Comparison of ENCODE assay signal across 9 mouse cellular contexts in the genomic region with DNA sequence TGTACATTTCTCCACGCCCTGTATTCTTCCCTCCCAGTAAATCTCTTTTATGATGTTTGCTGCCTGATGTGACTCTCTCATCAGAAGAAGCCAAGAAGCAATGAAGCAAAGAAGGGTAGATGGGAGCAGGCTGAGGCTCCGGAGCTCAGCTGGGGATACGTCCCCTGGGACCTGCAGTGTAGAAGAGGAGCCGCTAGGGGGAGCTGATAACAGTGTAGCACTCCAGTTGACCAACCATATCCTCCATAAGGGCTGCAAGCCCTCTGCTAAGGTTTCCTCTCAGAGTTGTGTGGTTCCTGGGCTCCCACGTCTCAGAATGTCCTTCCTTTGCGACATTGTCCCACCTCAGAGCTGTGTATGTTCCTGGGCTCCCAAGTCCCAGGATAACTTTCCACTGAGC. TPM values are rescaled to one million over a fixed set of nuclear protein-coding genes. Genes with fewer than 3 reads are reported as not detected.
A peak's percentile ranks its signal among the peaks of the same experiment; 100 is the strongest.
DNase-seq lines count a peak whose midpoint lies in the region; ATAC-seq and TF ChIP-seq lines count a peak whose summit lies in the region.
"Had no signal": no experiment of that assay in that cellular context is flagged by ENCODE, and none has a peak within 500 bp of the region (broad histone marks: within the 10 kb centered on the region; RNA-seq: fewer than 3 reads in every experiment).

No protein-coding gene starts in this region.

- H3K4me2 ChIP-seq in hindbrain, postnatal 0 days (ENCODE audit: low read depth, low read length) = no peak overlapping the region
- no peak overlapping the region for H3K4me2 ChIP-seq in hindbrain, embryonic 13.5 days
- H3K4me2 ChIP-seq: midbrain, embryonic 12.5 days had no signal

- no peak for ATAC-seq in hindbrain, postnatal 0 days
- no peak for ATAC-seq in hindbrain, embryonic 13.5 days (ENCODE audit: low FRiP score)

- 40% methylated on average over 6 of the region's 6 CpGs for WGBS in hindbrain, postnatal 0 days
- WGBS in hindbrain, embryonic 13.5 days = 37% methylated on average over 6 of the region's 6 CpGs
- WGBS in thymus, adult 2 months = 33% methylated on average over 6 of the region's 6 CpGs

- peak; percentile 60 for TF ChIP-seq CTCF in hindbrain, postnatal 0 days (IDR thresholded peaks at IDR 0.05; ENCODE audit: low read depth)
- TF ChIP-seq CTCF in brain, embryonic 14.5 days (IDR thresholded peaks at IDR 0.05; ENCODE audit: borderline replicate concordance, extremely low read depth, insufficient read depth, insufficient read length) = peak; percentile 66
- peak; percentile 81; the same call in 1 of the 2 replicates for TF ChIP-seq CTCF in thymus, adult 2 months (IDR thresholded peaks at IDR 0.05; ENCODE audit: borderline replicate concordance, control insufficient read depth, extremely low read depth, insufficient read depth, low read length, poor library complexity)

- H3K27ac ChIP-seq in hindbrain, postnatal 0 days = no peak overlapping the region
- no peak overlapping the region for H3K27ac ChIP-seq in hindbrain, embryonic 13.5 days
- no peak overlapping the region for H3K27ac ChIP-seq in ES-E14 (ENCODE audit: insufficient read depth, low read depth, low read length, poor library complexity, severe bottlenecking)
- H3K27ac ChIP-seq in thymus, adult 2 months (ENCODE audit: control insufficient read depth, insufficient read depth, low read length) = no peak overlapping the region
- H3K27ac ChIP-seq: midbrain, embryonic 12.5 days had no signal

- TF ChIP-seq POLR2A in brain, embryonic 14.5 days (IDR thresholded peaks at IDR 0.05; ENCODE audit: borderline replicate concordance, extremely low read depth, insufficient read depth, insufficient read length, poor library complexity, severe bottlenecking) = no peak
- TF ChIP-seq POLR2A in thymus, adult 2 months (IDR thresholded peaks at IDR 0.05; ENCODE audit: control insufficient read depth, extremely low read depth, insufficient read depth, low read length, poor library complexity) = no peak

- H3K9ac ChIP-seq in hindbrain, postnatal 0 days (replicated peaks; ENCODE audit: low read length) = no peak overlapping the region
- no peak overlapping the region for H3K9ac ChIP-seq in hindbrain, embryonic 13.5 days
- no peak overlapping the region for H3K9ac ChIP-seq in ES-E14 (ENCODE audit: insufficient read depth, low read depth, low read length, poor library complexity, severe bottlenecking)
- H3K9ac ChIP-seq: midbrain, embryonic 12.5 days had no signal

- peak; percentile 50 for DNase-seq in hindbrain, postnatal 0 days (ENCODE audit: low spot score)
- peak; percentile 68 for DNase-seq in ES-E14 (ENCODE audit: low read depth, low spot score)
- peak; percentile 38 for DNase-seq in brain, embryonic 14.5 days (ENCODE audit: low read depth)
- peak; percentile 53 for DNase-seq in gastrocnemius, adult 18-20 months (ENCODE audit: low spot score)
- DNase-seq in layer of hippocampus, adult 9-11 months = peak; percentile 24
- DNase-seq in naive thymus-derived CD4-positive, alpha-beta T cell, adult 2 months (ENCODE audit: low read depth) = peak; percentile 71
- peak; percentile 76 for DNase-seq in thymus, adult 2 months

- no peaks in the 10 kb centered on the region for H3K4me1 ChIP-seq in hindbrain, postnatal 0 days (ENCODE audit: insufficient read depth, low read length)
- no peaks in the 10 kb centered on the region for H3K4me1 ChIP-seq in hindbrain, embryonic 13.5 days (replicated peaks)
- no peaks in the 10 kb centered on the region for H3K4me1 ChIP-seq in ES-E14 (ENCODE audit: control insufficient read depth in 2 of 2, insufficient read depth in 2 of 2, low read length in 2 of 2, poor library complexity in 1 of 2)
- H3K4me1 ChIP-seq in thymus, adult 2 months (replicated peaks; ENCODE audit: control insufficient read depth, insufficient read depth, low read length) = no peaks in the 10 kb centered on the region
- H3K4me1 ChIP-seq: midbrain, embryonic 12.5 days had no signal

- H3K9me3 ChIP-seq in hindbrain, postnatal 0 days (ENCODE audit: low read length) = no peaks in the 10 kb centered on the region
- no peaks in the 10 kb centered on the region; the same call in 1 of the 2 replicates for H3K9me3 ChIP-seq in hindbrain, embryonic 13.5 days
- no peaks in the 10 kb centered on the region for H3K9me3 ChIP-seq in ES-E14 (ENCODE audit: control insufficient read depth, insufficient read depth, low read depth, low read length)
- H3K9me3 ChIP-seq: midbrain, embryonic 12.5 days had no signal

- H3K4me3 ChIP-seq in hindbrain, postnatal 0 days (ENCODE audit: low read length) = no peak overlapping the region
- H3K4me3 ChIP-seq in hindbrain, embryonic 13.5 days = no peak overlapping the region
- no peak overlapping the region for H3K4me3 ChIP-seq in ES-E14 (ENCODE audit: insufficient read depth in 1 of 2, low read depth in 1 of 2, low read length in 2 of 2, poor library complexity in 1 of 2, severe bottlenecking in 1 of 2)
- H3K4me3 ChIP-seq in thymus, adult 2 months (ENCODE audit: control insufficient read depth, insufficient read depth, low read length) = no peak overlapping the region
- H3K4me3 ChIP-seq: midbrain, embryonic 12.5 days had no signal

- no peaks in the 10 kb centered on the region for H3K27me3 ChIP-seq in hindbrain, postnatal 0 days (ENCODE audit: insufficient read depth, low read length)
- H3K27me3 ChIP-seq in hindbrain, embryonic 13.5 days = no peaks in the 10 kb centered on the region
- no peaks in the 10 kb centered on the region for H3K27me3 ChIP-seq in thymus, adult 2 months (ENCODE audit: control insufficient read depth, insufficient read depth, low read length)
- H3K27me3 ChIP-seq: midbrain, embryonic 12.5 days had no signal

- H3K36me3 ChIP-seq in hindbrain, postnatal 0 days (ENCODE audit: insufficient read depth, low read length) = no peaks in the 10 kb centered on the region
- H3K36me3 ChIP-seq in hindbrain, embryonic 13.5 days = no peaks in the 10 kb centered on the region
- no peaks in the 10 kb centered on the region for H3K36me3 ChIP-seq in ES-E14 (ENCODE audit: control insufficient read depth, insufficient read depth, low read length, poor library complexity, severe bottlenecking)
- H3K36me3 ChIP-seq in thymus, adult 2 months (ENCODE audit: control insufficient read depth, insufficient read depth, low read length) = no peaks in the 10 kb centered on the region
- H3K36me3 ChIP-seq: midbrain, embryonic 12.5 days had no signal

- in situ Hi-C loops in ES-E14 (cut with MboI; ENCODE audit: low sequenced_read_pairs in 2 of 2, unreplicated experiment in 2 of 2) = no loop called here

TF ChIP-seq in ES-E14, 5 proteins besides CTCF, POLR2A, EP300 and RAD21:
- TF ChIP-seq MAFK (IDR thresholded peaks at IDR 0.05; ENCODE audit: insufficient read depth, low read depth, low read length) (no peak), ZC3H11A (IDR thresholded peaks at IDR 0.05; ENCODE audit: borderline replicate concordance, low read depth, low read length) (no peak)

RNA-seq across cellular contexts. Expression of gene Ckap4, which starts 45.5 kb away (rescaled TPM):
- 53.1 and 58.7 TPM in 2 replicates for total RNA-seq in hindbrain, postnatal 0 days (2014; rRNA removed)
- 50.9 and 52.1 TPM in 2 replicates for polyA plus RNA-seq in hindbrain, postnatal 0 days (2015; fragmentation: Nextera tagmentation; extraction: Ambion mirVana)
- polyA plus RNA-seq in hindbrain, embryonic 13.5 days (2015; fragmentation: Nextera tagmentation; extraction: Ambion mirVana) = 56.4 and 59.9 TPM in 2 replicates
- total RNA-seq in ES-E14 (2012; rRNA removed) = 86.8 and 120 TPM in 2 replicates
- polyA plus RNA-seq in brain, embryonic 14.5 days (2012; rRNA removed) = 41.8 and 61.9 TPM in 2 replicates
- total RNA-seq in gastrocnemius, adult 18-20 months (2021) = 1 to 10 TPM; 5.7 to 8.4 TPM
- 8.0 and 8.2 TPM in 2 replicates for polyA plus RNA-seq in thymus, adult 2 months (2012; rRNA removed)

RNA-seq across cellular contexts. Expression of gene Nuak1, which starts 47.9 kb away (rescaled TPM):
- total RNA-seq in hindbrain, postnatal 0 days (2014; rRNA removed) = 22.7 and 23.3 TPM in 2 replicates
- polyA plus RNA-seq in hindbrain, postnatal 0 days (2015; fragmentation: Nextera tagmentation; extraction: Ambion mirVana) = 3.0 and 3.1 TPM in 2 replicates
- polyA plus RNA-seq in hindbrain, embryonic 13.5 days (2015; fragmentation: Nextera tagmentation; extraction: Ambion mirVana) = 4.6 and 4.8 TPM in 2 replicates
- 8.5 and 15.1 TPM in 2 replicates for total RNA-seq in ES-E14 (2012; rRNA removed)
- 52.9 and 54.8 TPM in 2 replicates for polyA plus RNA-seq in brain, embryonic 14.5 days (2012; rRNA removed)
- 10 to 100 TPM; 25.0 to 28.4 TPM for total RNA-seq in gastrocnemius, adult 18-20 months (2021)
- 5.3 and 5.7 TPM in 2 replicates for polyA plus RNA-seq in thymus, adult 2 months (2012; rRNA removed)

Comparison
In these comparisons a context has a peak if more than half of its experiments do, and no peak if none do; other contexts are left out.
1. DNase-seq: peak in every context shown above with its lines; median percentile 76 in thymus, adult 2 months; 71 in naive thymus-derived CD4-positive, alpha-beta T cell, adult 2 months; 68 in ES-E14; 53 in gastrocnemius, adult 18-20 months; 50 in hindbrain, postnatal 0 days; 38 in brain, embryonic 14.5 days; 24 in layer of hippocampus, adult 9-11 months.